In genomic region chr5:139253301-139253741, GRCm38 (mm10) we compare ENCODE assay signal across 8 mouse cellular contexts. TPM values are rescaled to one million over a fixed set of nuclear protein-coding genes. Genes with fewer than 3 reads are reported as not detected.
DNase-seq lines count a peak whose midpoint lies in the region; ATAC-seq and TF ChIP-seq lines count a peak whose summit lies in the region.

No protein-coding gene starts in this region.

- intact Hi-C loops in left cerebral cortex, adult 2 months (cut with DNase I): loop anchor here (2.0 kb wide), 2 partner anchors 53 to 71 kb away; partner anchors contain the start of genes Adap1 and Sun1

- peak overlapping the region; percentile 93 for H3K9ac ChIP-seq in embryonic facial prominence, embryonic 13.5 days
- peak overlapping the region; percentile 77 for H3K9ac ChIP-seq in limb, embryonic 14.5 days (ENCODE audit: low read depth, low read length, severe bottlenecking)
- H3K9ac ChIP-seq in midbrain, embryonic 13.5 days (replicated peaks): peak overlapping the region; percentile 88

- no peak for TF ChIP-seq POLR2A in limb, embryonic 14.5 days (IDR thresholded peaks at IDR 0.05; ENCODE audit: borderline replicate concordance, extremely low read depth, insufficient read depth, insufficient read length)

- no peaks in the 10 kb centered on the region for H3K27me3 ChIP-seq in embryonic facial prominence, embryonic 13.5 days
- no peaks in the 10 kb centered on the region for H3K27me3 ChIP-seq in hindbrain, embryonic 10.5 days (ENCODE audit: insufficient read depth, poor library complexity, severe bottlenecking)
- no peaks in the 10 kb centered on the region for H3K27me3 ChIP-seq in limb, embryonic 14.5 days (ENCODE audit: control insufficient read depth, insufficient read depth, low read length)
- H3K27me3 ChIP-seq in midbrain, embryonic 13.5 days: no peaks in the 10 kb centered on the region

- peaks cover 28% of the 10 kb centered on the region for H3K4me1 ChIP-seq in embryonic facial prominence, embryonic 13.5 days
- H3K4me1 ChIP-seq in hindbrain, embryonic 10.5 days (replicated peaks): peaks cover 39% of the 10 kb centered on the region
- H3K4me1 ChIP-seq in limb, embryonic 14.5 days (ENCODE audit: control insufficient read depth, insufficient read depth, low read length): peaks cover 8% of the 10 kb centered on the region
- H3K4me1 ChIP-seq in midbrain, embryonic 13.5 days (replicated peaks): peaks cover 39% of the 10 kb centered on the region

- H3K36me3 ChIP-seq in embryonic facial prominence, embryonic 13.5 days: peaks cover 48% of the 10 kb centered on the region
- peaks cover 62% of the 10 kb centered on the region for H3K36me3 ChIP-seq in hindbrain, embryonic 10.5 days
- H3K36me3 ChIP-seq in limb, embryonic 14.5 days (ENCODE audit: control insufficient read depth, insufficient read depth, low read length): peaks cover 26% of the 10 kb centered on the region
- peaks cover 31% of the 10 kb centered on the region for H3K36me3 ChIP-seq in midbrain, embryonic 13.5 days

- DNase-seq in left cerebral cortex, adult 2 months (ENCODE audit: extremely low spot score in 1 of 2, low spot score in 2 of 2): no peak
- DNase-seq in left cerebral cortex, adult 11 months (ENCODE audit: low spot score): no peak
- DNase-seq in adrenal gland, adult 18-20 months (ENCODE audit: low spot score in 2 of 2): peak; percentile 48 to 51
- DNase-seq in hindbrain, embryonic 10.5 days (ENCODE audit: low spot score): no peak
- DNase-seq in limb, embryonic 14.5 days (ENCODE audit: low spot score): no peak
- peak; percentile 23 for DNase-seq in thymus, postnatal 14 days

- H3K4me3 ChIP-seq in left cerebral cortex, adult 2 months: peak overlapping the region; percentile 92
- peak overlapping the region; percentile 83 for H3K4me3 ChIP-seq in embryonic facial prominence, embryonic 13.5 days
- peak overlapping the region; percentile 76 for H3K4me3 ChIP-seq in hindbrain, embryonic 10.5 days
- H3K4me3 ChIP-seq in limb, embryonic 14.5 days (replicated peaks; ENCODE audit: low read length): peak overlapping the region; percentile 80
- peak overlapping the region; percentile 81 for H3K4me3 ChIP-seq in midbrain, embryonic 13.5 days (replicated peaks)

- ATAC-seq in embryonic facial prominence, embryonic 13.5 days (ENCODE audit: insufficient number of reproducible peaks, insufficient read depth, low FRiP score, low TSS enrichment, low read depth): no peak
- no peak for ATAC-seq in limb, embryonic 14.5 days (ENCODE audit: low FRiP score, low read depth)
- ATAC-seq in midbrain, embryonic 13.5 days: no peak

- WGBS in embryonic facial prominence, embryonic 13.5 days: 6% methylated on average over 6 of the region's 6 CpGs
- 18% methylated on average over 6 of the region's 6 CpGs for WGBS in hindbrain, embryonic 10.5 days
- WGBS in limb, embryonic 14.5 days: 4% methylated on average over 6 of the region's 6 CpGs
- 13% methylated on average over 6 of the region's 6 CpGs for WGBS in midbrain, embryonic 13.5 days

- no peaks in the 10 kb centered on the region for H3K9me3 ChIP-seq in embryonic facial prominence, embryonic 13.5 days
- no peaks in the 10 kb centered on the region for H3K9me3 ChIP-seq in hindbrain, embryonic 10.5 days
- no peaks in the 10 kb centered on the region for H3K9me3 ChIP-seq in limb, embryonic 14.5 days (ENCODE audit: control insufficient read depth, low read length)
- no peaks in the 10 kb centered on the region for H3K9me3 ChIP-seq in midbrain, embryonic 13.5 days

- no peak for TF ChIP-seq CTCF in left cerebral cortex, adult 2 months (IDR thresholded peaks at IDR 0.05)

- peak overlapping the region; percentile 96 for H3K27ac ChIP-seq in left cerebral cortex, adult 2 months
- peak overlapping the region; percentile 92 for H3K27ac ChIP-seq in embryonic facial prominence, embryonic 13.5 days
- peak overlapping the region; percentile 96 for H3K27ac ChIP-seq in hindbrain, embryonic 10.5 days
- H3K27ac ChIP-seq in limb, embryonic 14.5 days (replicated peaks; ENCODE audit: low read depth, low read length): peak overlapping the region; percentile 85; the same call in 1 of the 2 replicates
- H3K27ac ChIP-seq in midbrain, embryonic 13.5 days: peak overlapping the region; percentile 82

- peak overlapping the region; percentile 94 for H3K4me2 ChIP-seq in embryonic facial prominence, embryonic 13.5 days
- H3K4me2 ChIP-seq in limb, embryonic 14.5 days (replicated peaks; ENCODE audit: low read depth, low read length, severe bottlenecking): peak overlapping the region; percentile 64
- H3K4me2 ChIP-seq in midbrain, embryonic 13.5 days (replicated peaks): peak overlapping the region; percentile 95

RNA-seq across cellular contexts. Expression of gene Get4, which starts 1.2 kb away (rescaled TPM):
- total RNA-seq in left cerebral cortex, adult 2 months (2021): 10 to 100 TPM; 44.8 to 48.9 TPM
- 10 to 100 TPM; 65.4 to 93.6 TPM for total RNA-seq in adrenal gland, adult 18-20 months (2021)
- polyA plus RNA-seq in embryonic facial prominence, embryonic 13.5 days (2015; fragmentation: Nextera tagmentation; extraction: Ambion mirVana): 137 and 160 TPM in 2 replicates
- 171 and 185 TPM in 2 replicates for polyA plus RNA-seq in hindbrain, embryonic 10.5 days (2016; fragmentation: Nextera tagmentation; extraction: Ambion mirVana)
- 136 and 149 TPM in 2 replicates for polyA plus RNA-seq in limb, embryonic 14.5 days (2012; rRNA removed)
- 152 and 154 TPM in 2 replicates for polyA plus RNA-seq in limb, embryonic 14.5 days (2014; fragmentation: Nextera tagmentation; extraction: Ambion mirVana)
- polyA plus RNA-seq in midbrain, embryonic 13.5 days (2015; fragmentation: Nextera tagmentation; extraction: Ambion mirVana): 112 and 116 TPM in 2 replicates

RNA-seq across cellular contexts. Expression of gene Sun1, which starts 52.9 kb away (rescaled TPM):
- total RNA-seq in left cerebral cortex, adult 2 months (2021): 100 to 1,000 TPM; 135 to 147 TPM
- total RNA-seq in adrenal gland, adult 18-20 months (2021): 10 to 100 TPM; 59.1 to 83.8 TPM
- polyA plus RNA-seq in embryonic facial prominence, embryonic 13.5 days (2015; fragmentation: Nextera tagmentation; extraction: Ambion mirVana): 51.5 and 53.0 TPM in 2 replicates
- polyA plus RNA-seq in hindbrain, embryonic 10.5 days (2016; fragmentation: Nextera tagmentation; extraction: Ambion mirVana): 44.1 and 50.2 TPM in 2 replicates
- 65.3 and 67.3 TPM in 2 replicates for polyA plus RNA-seq in limb, embryonic 14.5 days (2012; rRNA removed)
- polyA plus RNA-seq in limb, embryonic 14.5 days (2014; fragmentation: Nextera tagmentation; extraction: Ambion mirVana): 50.0 and 53.7 TPM in 2 replicates
- polyA plus RNA-seq in midbrain, embryonic 13.5 days (2015; fragmentation: Nextera tagmentation; extraction: Ambion mirVana): 45.9 and 49.1 TPM in 2 replicates

Comparison
In these comparisons a context has a peak if more than half of its experiments do, and no peak if none do; other contexts are left out.
1. DNase-seq: peak in adrenal gland, adult 18-20 months (2 of 2) and thymus, postnatal 14 days (single experiment); none in left cerebral cortex, adult 2 months (0 of 2), left cerebral cortex, adult 11 months (single experiment), hindbrain, embryonic 10.5 days (single experiment) and limb, embryonic 14.5 days (single experiment).
2. Peak in every context shown above with its lines, with median percentiles within 50 percentile points of each other: H3K27ac ChIP-seq, H3K4me3 ChIP-seq, H3K4me2 ChIP-seq and H3K9ac ChIP-seq.